Comparison of ENCODE assay signal across 10 mouse cellular contexts in the genomic region with DNA sequence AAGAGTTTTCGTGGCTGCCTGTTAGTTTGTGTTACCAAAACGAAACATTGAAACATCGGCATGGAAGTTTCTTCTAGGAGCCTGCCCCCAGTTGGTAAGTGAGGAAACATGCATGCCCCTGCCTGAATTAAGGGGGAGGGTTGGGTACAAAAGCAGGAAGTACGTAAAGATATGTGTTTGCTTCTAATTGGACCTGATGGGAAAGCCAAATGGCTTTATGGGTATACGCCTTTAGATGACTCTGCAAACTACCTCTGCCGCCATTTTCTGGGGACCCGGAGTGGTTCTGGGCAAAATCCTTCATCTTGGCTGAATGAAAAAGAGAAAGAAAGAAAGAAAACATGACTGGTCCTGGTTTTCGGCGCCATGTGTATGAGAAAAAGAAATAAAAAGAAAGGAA. TPM values are rescaled to one million over a fixed set of nuclear protein-coding genes. Genes with fewer than 3 reads are reported as not detected.
DNase-seq lines count a peak whose midpoint lies in the region; ATAC-seq lines count a peak whose summit lies in the region.
"Had no signal": no experiment of that assay in that cellular context is flagged by ENCODE, and none has a peak within 500 bp of the region (broad histone marks: within the 10 kb centered on the region; RNA-seq: fewer than 3 reads in every experiment).

No protein-coding gene starts in this region.

- H3K9ac ChIP-seq in liver, embryonic 13.5 days = peak overlapping the region; percentile 79

- H3K36me3 ChIP-seq in liver, embryonic 13.5 days = peaks cover 20% of the 10 kb centered on the region

- 50% methylated on average over 9 of the region's 9 CpGs for WGBS in liver, embryonic 13.5 days (ENCODE audit: insufficient replicate concordance)

- peak overlapping the region; percentile 67 for H3K4me2 ChIP-seq in liver, embryonic 13.5 days

- peak overlapping the region; percentile 84 for H3K27ac ChIP-seq in liver, embryonic 13.5 days

- H3K27me3 ChIP-seq in liver, embryonic 13.5 days = no peaks in the 10 kb centered on the region

- peak overlapping the region; percentile 68 for H3K4me3 ChIP-seq in liver, embryonic 13.5 days (replicated peaks)

- peak; percentile 92 for DNase-seq in CD4-positive, CD25-positive, alpha-beta regulatory T cell, adult 2 months (ENCODE audit: low read depth, low spot score)
- DNase-seq in NIH3T3 (ENCODE audit: low read depth) = peak; percentile 4
- peak; percentile 24 for DNase-seq in liver, embryonic 13.5 days
- peak; percentile 11 to 29 for DNase-seq in spleen, adult 18-20 months
- DNase-seq in testis, postnatal 14 days (ENCODE audit: low spot score) = no peak
- DNase-seq in layer of hippocampus, postnatal 36 days = no peak
- no peak for DNase-seq in right cerebral cortex, postnatal 14 days
- DNase-seq: cerebellum, adult 18-20 months; gastrocnemius, postnatal 25 days had no signal

- ATAC-seq in liver, embryonic 13.5 days (ENCODE audit: low read depth) = peak; percentile 89

- peaks cover 19% of the 10 kb centered on the region; the same call in 1 of the 2 replicates for H3K4me1 ChIP-seq in liver, embryonic 13.5 days (replicated peaks)

- no peaks in the 10 kb centered on the region for H3K9me3 ChIP-seq in liver, embryonic 13.5 days (replicated peaks)

RNA-seq across cellular contexts. Expression of a gene that starts 33.1 kb away (rescaled TPM):
- polyA plus RNA-seq in liver, embryonic 13.5 days (2015; fragmentation: Nextera tagmentation; extraction: Ambion mirVana) = 1.2 and 2.0 TPM in 2 replicates
- under 1 TPM; 0.38 to 0.45 TPM for total RNA-seq in layer of hippocampus, postnatal 36 days (2021)

RNA-seq across cellular contexts. Expression of a gene that starts 49.2 kb away (rescaled TPM):
- 0.06 and 0.08 TPM in 2 replicates for polyA plus RNA-seq in liver, embryonic 13.5 days (2015; fragmentation: Nextera tagmentation; extraction: Ambion mirVana)
- under 1 TPM in 1 of 2 experiments, not detected in 1; 0.13 TPM for total RNA-seq in layer of hippocampus, postnatal 36 days (2021)
- total RNA-seq: left cerebral cortex, postnatal 14 days had no signal

Comparison
In these comparisons a context has a peak if more than half of its experiments do, and no peak if none do; other contexts are left out.
1. DNase-seq: peak in CD4-positive, CD25-positive, alpha-beta regulatory T cell, adult 2 months (single experiment), NIH3T3 (single experiment), liver, embryonic 13.5 days (single experiment) and spleen, adult 18-20 months (2 of 2); none in testis, postnatal 14 days (single experiment), layer of hippocampus, postnatal 36 days (0 of 2) and right cerebral cortex, postnatal 14 days (single experiment).